21 mouse cellular contexts compared by ENCODE assay signal in genomic region chr15:100590436-100590835, GRCm38 (mm10). TPM values are rescaled to one million over a fixed set of nuclear protein-coding genes. Genes with fewer than 3 reads are reported as not detected.
DNase-seq lines count a peak whose midpoint lies in the region; ATAC-seq and TF ChIP-seq lines count a peak whose summit lies in the region.
"Had no signal": no experiment of that assay in that cellular context is flagged by ENCODE, and none has a peak within 500 bp of the region (broad histone marks: within the 10 kb centered on the region; RNA-seq: fewer than 3 reads in every experiment).

No protein-coding gene starts in this region.

- no peak overlapping the region for H3K9ac ChIP-seq in lung, embryonic 14.5 days
- no peak overlapping the region for H3K9ac ChIP-seq in liver, embryonic 11.5 days (ENCODE audit: low read depth, low read length)
- H3K9ac ChIP-seq: embryonic facial prominence, embryonic 13.5 days; forebrain, embryonic 12.5 days; forebrain, embryonic 15.5 days; hindbrain, embryonic 12.5 days; hindbrain, embryonic 15.5 days had no signal

- H3K27ac ChIP-seq in lung, embryonic 14.5 days (ENCODE audit: low read depth): no peak overlapping the region
- H3K27ac ChIP-seq in liver, embryonic 11.5 days (ENCODE audit: low read depth, low read length): no peak overlapping the region
- H3K27ac ChIP-seq: embryonic facial prominence, embryonic 13.5 days; forebrain, embryonic 12.5 days; forebrain, embryonic 15.5 days; heart, adult 2 months; hindbrain, embryonic 12.5 days; hindbrain, embryonic 15.5 days had no signal

- H3K4me1 ChIP-seq in lung, embryonic 14.5 days (ENCODE audit: insufficient read depth): no peaks in the 10 kb centered on the region
- H3K4me1 ChIP-seq in lung, adult 2 months (ENCODE audit: control insufficient read depth, insufficient read depth, low read length): no peaks in the 10 kb centered on the region
- no peaks in the 10 kb centered on the region for H3K4me1 ChIP-seq in liver, embryonic 11.5 days (replicated peaks; ENCODE audit: control insufficient read depth, insufficient read depth, low read length)
- H3K4me1 ChIP-seq: embryonic facial prominence, embryonic 13.5 days; forebrain, embryonic 12.5 days; forebrain, embryonic 15.5 days; hindbrain, embryonic 12.5 days; hindbrain, embryonic 15.5 days had no signal

- DNase-seq in heart, adult 11 months: peak; percentile 90
- no peak for DNase-seq in heart, adult 8-10 months (ENCODE audit: low spot score)
- DNase-seq in lung, embryonic 14.5 days: peak; percentile 16
- no peak for DNase-seq in lung, adult 2 months
- peak; percentile 24 for DNase-seq in lung, postnatal 25 days (ENCODE audit: low spot score)
- DNase-seq in liver, embryonic 11.5 days (ENCODE audit: low spot score): no peak
- DNase-seq: adrenal gland, postnatal 10 days; adrenal gland, postnatal 36 days; cerebellum, adult 18-20 months; cerebellum, adult 9-10 months; cerebellum, postnatal 25 days; gastrocnemius, postnatal 25 days; heart, adult 2 months had no signal

- no peaks in the 10 kb centered on the region for H3K27me3 ChIP-seq in lung, embryonic 14.5 days (ENCODE audit: insufficient read depth, low read length)
- no peaks in the 10 kb centered on the region; the same call in 1 of the 2 replicates for H3K27me3 ChIP-seq in liver, embryonic 11.5 days (replicated peaks; ENCODE audit: control insufficient read depth, insufficient read depth, low read length)
- H3K27me3 ChIP-seq: embryonic facial prominence, embryonic 13.5 days; forebrain, embryonic 12.5 days; forebrain, embryonic 15.5 days; hindbrain, embryonic 12.5 days; hindbrain, embryonic 15.5 days had no signal

- H3K36me3 ChIP-seq in lung, embryonic 14.5 days (ENCODE audit: insufficient read depth): no peaks in the 10 kb centered on the region
- no peaks in the 10 kb centered on the region for H3K36me3 ChIP-seq in liver, embryonic 11.5 days (ENCODE audit: control insufficient read depth, insufficient read depth, low read length)

- ATAC-seq in lung, embryonic 14.5 days (ENCODE audit: insufficient read depth): no peak
- no peak for ATAC-seq in liver, embryonic 11.5 days (replicated peaks; ENCODE audit: low FRiP score)
- ATAC-seq: activated CD4-positive, CD25-positive, alpha-beta regulatory T cell, adult 4 months; forebrain, embryonic 15.5 days had no signal

- no peak overlapping the region for H3K4me2 ChIP-seq in lung, embryonic 14.5 days
- no peak overlapping the region for H3K4me2 ChIP-seq in liver, embryonic 11.5 days
- H3K4me2 ChIP-seq: embryonic facial prominence, embryonic 13.5 days; forebrain, embryonic 12.5 days; forebrain, embryonic 15.5 days; heart, embryonic 11.5 days; hindbrain, embryonic 12.5 days; hindbrain, embryonic 15.5 days had no signal

- no peak for TF ChIP-seq CTCF in lung, embryonic 14.5 days (IDR thresholded peaks at IDR 0.05; ENCODE audit: low read depth)
- no peak for TF ChIP-seq CTCF in lung, adult 2 months (IDR thresholded peaks at IDR 0.05; ENCODE audit: insufficient read depth, low read length)

- no peak for TF ChIP-seq POLR2A in lung, adult 2 months (IDR thresholded peaks at IDR 0.05; ENCODE audit: borderline replicate concordance, extremely low read depth, low read depth, low read length)

- no peaks in the 10 kb centered on the region for H3K9me3 ChIP-seq in lung, embryonic 14.5 days (ENCODE audit: low read depth, low read length)
- no peaks in the 10 kb centered on the region for H3K9me3 ChIP-seq in liver, embryonic 11.5 days (ENCODE audit: control insufficient read depth, low read length)
- H3K9me3 ChIP-seq: embryonic facial prominence, embryonic 13.5 days; forebrain, embryonic 12.5 days; forebrain, embryonic 15.5 days; hindbrain, embryonic 12.5 days; hindbrain, embryonic 15.5 days had no signal

- WGBS in lung, embryonic 14.5 days: 64% methylated on average over 8 of the region's 8 CpGs
- 49% methylated on average over 8 of the region's 8 CpGs for WGBS in lung, adult 2 months
- WGBS in liver, embryonic 11.5 days: 56% methylated on average over 7 of the region's 8 CpGs

- no peak overlapping the region for H3K4me3 ChIP-seq in lung, embryonic 14.5 days (ENCODE audit: low read depth, low read length)
- no peak overlapping the region for H3K4me3 ChIP-seq in lung, adult 2 months (replicated peaks; ENCODE audit: extremely low read depth, low read depth, low read length)
- H3K4me3 ChIP-seq in liver, embryonic 11.5 days (ENCODE audit: low read depth, low read length): no peak overlapping the region
- H3K4me3 ChIP-seq: embryonic facial prominence, embryonic 13.5 days; erythroblast, embryonic 14.5 days; forebrain, embryonic 12.5 days; forebrain, embryonic 15.5 days; heart, adult 2 months; hindbrain, embryonic 12.5 days; hindbrain, embryonic 15.5 days had no signal

RNA-seq across cellular contexts. Expression of gene Pou6f1, which starts 9.3 kb away (rescaled TPM):
- 10 to 100 TPM; 11.1 to 17.3 (median 13.8) TPM for total RNA-seq in heart, adult 8-10 months (2022)
- polyA plus RNA-seq in lung, embryonic 14.5 days (2014; fragmentation: Nextera tagmentation; extraction: Ambion mirVana): 6.5 and 7.6 TPM in 2 replicates
- polyA plus RNA-seq in lung, adult 2 months (2012; rRNA removed): 34.8 and 40.2 TPM in 2 replicates
- 0.92 and 1.2 TPM in 2 replicates for polyA plus RNA-seq in liver, embryonic 11.5 days (2014; fragmentation: Nextera tagmentation; extraction: Ambion mirVana)

RNA-seq across cellular contexts. Expression of gene Dazap2, which starts 24.7 kb away (rescaled TPM):
- 100 to 1,000 TPM; 170 to 189 (median 183) TPM for total RNA-seq in heart, adult 8-10 months (2022)
- 210 and 231 TPM in 2 replicates for polyA plus RNA-seq in lung, embryonic 14.5 days (2014; fragmentation: Nextera tagmentation; extraction: Ambion mirVana)
- 846 and 1,111 TPM in 2 replicates for polyA plus RNA-seq in lung, adult 2 months (2012; rRNA removed)
- polyA plus RNA-seq in liver, embryonic 11.5 days (2014; fragmentation: Nextera tagmentation; extraction: Ambion mirVana): 256 and 274 TPM in 2 replicates

RNA-seq across cellular contexts. Expression of gene Tfcp2, which starts 38.6 kb away (rescaled TPM):
- 10 to 100 TPM; 14.3 to 17.3 (median 15.6) TPM for total RNA-seq in heart, adult 8-10 months (2022)
- polyA plus RNA-seq in lung, embryonic 14.5 days (2014; fragmentation: Nextera tagmentation; extraction: Ambion mirVana): 23.0 and 25.5 TPM in 2 replicates
- 7.7 and 8.2 TPM in 2 replicates for polyA plus RNA-seq in lung, adult 2 months (2012; rRNA removed)
- polyA plus RNA-seq in liver, embryonic 11.5 days (2014; fragmentation: Nextera tagmentation; extraction: Ambion mirVana): 12.8 and 13.0 TPM in 2 replicates

RNA-seq across cellular contexts. Expression of gene Smagp, which starts 46.3 kb away (rescaled TPM):
- 10 to 100 TPM; 10.9 to 20.2 (median 11.9) TPM for total RNA-seq in heart, adult 8-10 months (2022)
- polyA plus RNA-seq in lung, embryonic 14.5 days (2014; fragmentation: Nextera tagmentation; extraction: Ambion mirVana): 9.5 and 11.9 TPM in 2 replicates
- polyA plus RNA-seq in lung, adult 2 months (2012; rRNA removed): 102 and 115 TPM in 2 replicates
- 14.1 and 15.6 TPM in 2 replicates for polyA plus RNA-seq in liver, embryonic 11.5 days (2014; fragmentation: Nextera tagmentation; extraction: Ambion mirVana)
- polyA plus RNA-seq: activated CD4-positive, CD25-positive, alpha-beta regulatory T cell, adult 4 months had no signal

Comparison
In these comparisons a context has a peak if more than half of its experiments do, and no peak if none do; other contexts are left out.
1. DNase-seq: peak in heart, adult 11 months (single experiment), lung, embryonic 14.5 days (single experiment) and lung, postnatal 25 days (single experiment); none in heart, adult 8-10 months (single experiment), lung, adult 2 months (single experiment) and liver, embryonic 11.5 days (single experiment).